24 mouse cellular contexts compared by ENCODE assay signal in the genomic region with DNA sequence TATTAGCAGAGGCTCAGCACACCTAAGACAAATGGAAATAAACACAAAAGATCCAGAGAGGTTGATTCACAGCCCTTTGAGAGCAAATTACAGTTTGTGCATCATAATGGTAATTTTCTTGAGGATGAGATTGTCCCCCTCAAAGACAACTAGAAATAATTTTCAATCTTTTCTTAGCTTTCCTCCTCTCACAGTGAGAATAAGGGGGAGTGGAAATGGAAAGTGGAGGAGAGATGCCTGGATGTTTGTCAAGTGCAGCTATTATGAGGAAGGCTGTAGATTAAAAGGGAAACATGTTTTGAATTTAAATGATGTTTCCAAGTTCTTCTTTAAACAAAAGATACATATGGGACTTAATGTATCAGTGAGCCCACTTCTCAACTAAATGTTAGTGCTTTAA.
"Had no signal": no experiment of that assay in that cellular context is flagged by ENCODE, and none has a peak within 500 bp of the region (broad histone marks: within the 10 kb centered on the region; RNA-seq: fewer than 3 reads in every experiment).

No protein-coding gene starts in this region.

- H3K4me2 ChIP-seq: limb, embryonic 13.5 days; liver, embryonic 12.5 days; liver, embryonic 15.5 days; lung, embryonic 15.5 days; midbrain, embryonic 15.5 days; neural tube, embryonic 12.5 days; neural tube, embryonic 15.5 days; stomach, embryonic 15.5 days had no signal

- H3K27ac ChIP-seq: limb, embryonic 10.5 days; limb, embryonic 13.5 days; liver, embryonic 12.5 days; liver, embryonic 15.5 days; lung, embryonic 15.5 days; midbrain, embryonic 10.5 days; midbrain, embryonic 15.5 days; neural tube, embryonic 12.5 days; neural tube, embryonic 15.5 days; stomach, embryonic 15.5 days had no signal

- H3K9ac ChIP-seq: limb, embryonic 13.5 days; liver, embryonic 12.5 days; liver, embryonic 15.5 days; lung, embryonic 15.5 days; midbrain, embryonic 15.5 days; neural tube, embryonic 12.5 days; neural tube, embryonic 15.5 days; stomach, embryonic 15.5 days had no signal

- H3K36me3 ChIP-seq: limb, embryonic 10.5 days; limb, embryonic 13.5 days; liver, embryonic 12.5 days; liver, embryonic 15.5 days; lung, embryonic 15.5 days; midbrain, embryonic 10.5 days; midbrain, embryonic 15.5 days; neural tube, embryonic 12.5 days; neural tube, embryonic 15.5 days; stomach, embryonic 15.5 days had no signal

- ATAC-seq: intestine, postnatal 0 days; liver, embryonic 12.5 days; midbrain, embryonic 15.5 days had no signal

- H3K4me1 ChIP-seq: limb, embryonic 10.5 days; limb, embryonic 13.5 days; liver, embryonic 12.5 days; liver, embryonic 15.5 days; lung, embryonic 15.5 days; megakaryocyte, embryonic 14.5 days; midbrain, embryonic 10.5 days; midbrain, embryonic 15.5 days; neural tube, embryonic 12.5 days; neural tube, embryonic 15.5 days; stomach, embryonic 15.5 days had no signal

- H3K27me3 ChIP-seq: limb, embryonic 13.5 days; liver, embryonic 12.5 days; liver, embryonic 15.5 days; lung, embryonic 15.5 days; megakaryocyte, embryonic 14.5 days; midbrain, embryonic 15.5 days; neural tube, embryonic 12.5 days; neural tube, embryonic 15.5 days; stomach, embryonic 15.5 days had no signal

- H3K4me3 ChIP-seq: limb, embryonic 10.5 days; limb, embryonic 13.5 days; liver, embryonic 12.5 days; liver, embryonic 15.5 days; lung, embryonic 15.5 days; megakaryocyte, embryonic 14.5 days; midbrain, embryonic 10.5 days; midbrain, embryonic 15.5 days; neural tube, embryonic 12.5 days; neural tube, embryonic 15.5 days; stomach, embryonic 15.5 days had no signal

- H3K9me3 ChIP-seq: limb, embryonic 10.5 days; limb, embryonic 13.5 days; liver, embryonic 12.5 days; liver, embryonic 15.5 days; lung, embryonic 15.5 days; megakaryocyte, embryonic 14.5 days; midbrain, embryonic 10.5 days; midbrain, embryonic 15.5 days; neural tube, embryonic 12.5 days; neural tube, embryonic 15.5 days; stomach, embryonic 15.5 days had no signal

- DNase-seq: kidney, adult 2 months; kidney, postnatal 10 days; kidney, postnatal 36 days; layer of hippocampus, postnatal 36 days; liver; lung, adult 18-20 months; lung, postnatal 10 days; lung, postnatal 36 days; right cerebral cortex, postnatal 25 days; spleen, adult 18-20 months; thymus, adult 18-20 months; thymus, postnatal 4 days had no signal
